Mouse (Mus musculus) liver, adult 2 months (tissue): ENCODE measurements at regions not wholly inside any gene's neighbourhood (a gene's known extent, or its start where the extent isn't known, plus 50 kb on each side); places are given as distances from the start of the nearest gene placed in this dataset.

Source experiments
- DNase-seq: peaks from one replicate; pipeline ENCODE4 v3.0.0-alpha.2; 2011; ENCODE audit warnings: low read depth, low spot score; ENCODE audit errors: extremely low read depth
- H3K27ac ChIP-seq: fragments of 200-500 bp; replicated peaks from 2 replicates; pipeline ENCODE4 v1.5.1; 2012; ENCODE audit warnings: low read depth, mild to moderate bottlenecking, control low read depth, inconsistent platforms, low read length; ENCODE audit not compliant: insufficient read depth
- H3K27me3 ChIP-seq: fragments of 200-500 bp; 2 replicates; pipeline ENCODE4 v1.6.1; 2012; ENCODE audit warnings: mild to moderate bottlenecking, moderate library complexity, low read length, inconsistent platforms; ENCODE audit not compliant: control insufficient read depth, insufficient read depth
- H3K36me3 ChIP-seq: fragments of 200-500 bp; 2 replicates; pipeline ENCODE4 v1.6.1; 2012; ENCODE audit warnings: low read length, inconsistent platforms; ENCODE audit not compliant: control insufficient read depth, insufficient read depth
- H3K4me1 ChIP-seq: fragments of 200-500 bp; 2 replicates; pipeline ENCODE4 v1.6.1; 2011; ENCODE audit warnings: low read length; ENCODE audit not compliant: control insufficient read depth, insufficient read depth
- H3K4me3 ChIP-seq: fragments of 200-500 bp; 2 replicates; pipeline ENCODE4 v1.5.1; 2011; ENCODE audit warnings: low read depth, mild to moderate bottlenecking, control low read depth, low read length, moderate library complexity; ENCODE audit not compliant: insufficient read depth
- H3K79me2 ChIP-seq: fragments of 200-500 bp; 2 replicates; pipeline ENCODE4 v1.6.1; 2012; ENCODE audit warnings: inconsistent platforms, mild to moderate bottlenecking, low read length, moderate library complexity; ENCODE audit not compliant: control insufficient read depth, insufficient read depth
- H3K9ac ChIP-seq: fragments of 200-500 bp; 2 replicates; pipeline ENCODE4 v1.6.1; 2012; ENCODE audit warnings: low read depth, mild to moderate bottlenecking, control low read depth, inconsistent platforms, low read length
- CTCF ChIP-seq: fragments of 200-500 bp; IDR thresholded peaks from 2 replicates; pipeline ENCODE4 v1.5.1; 2011; ENCODE audit warnings: low read depth, low read length, control low read depth
- POLR2A ChIP-seq: fragments of 200-500 bp; IDR thresholded peaks from 2 replicates; pipeline ENCODE4 v1.6.1; 2011; ENCODE audit warnings: low read length, control low read depth; ENCODE audit not compliant: insufficient read depth; ENCODE audit errors: extremely low read depth
- WGBS: fragments of 180-500 bp; shearing (Covaris S2); methylation state at CpG from one replicate; pipeline ENCODE4 v1.1.7; 2018; 5-methylcytosine and 5-hydroxymethylcytosine counted together

GRCm38 (mm10) chr4:46257061-46257795 lies 61.1 kb upstream of the Xpa start:
- DNase-seq = peak; percentile 3
- Histone ChIP-seq H3K36me3 (no peaks in the 10 kb centered on the region), H3K4me3 (no peak overlapping the region), H3K27ac (peak overlapping the region; percentile 12; the same call in 1 of the 2 replicates), H3K79me2 (no peaks in the 10 kb centered on the region), H3K4me1 (no peaks in the 10 kb centered on the region), H3K9ac (no peak overlapping the region), H3K27me3 (no peaks in the 10 kb centered on the region)
- 58% methylated on average over 12 of the region's 12 CpGs for WGBS
- TF ChIP-seq POLR2A (no peak), CTCF (no peak)

GRCm38 (mm10) chr4:46258774-46259173 lies 62.7 kb upstream of the Xpa start:
- Histone ChIP-seq H3K4me3 (no peak overlapping the region), H3K27ac (no peak overlapping the region), H3K36me3 (no peaks in the 10 kb centered on the region), H3K27me3 (no peaks in the 10 kb centered on the region), H3K4me1 (no peaks in the 10 kb centered on the region), H3K9ac (no peak overlapping the region), H3K79me2 (no peaks in the 10 kb centered on the region)
- no peak for DNase-seq
- no peak for TF ChIP-seq CTCF
- no peak for TF ChIP-seq POLR2A
- WGBS = 62% methylated on average over 5 of the region's 5 CpGs

GRCm38 (mm10) chr4:46268564-46269247 lies 72.6 kb upstream of the Xpa start:
- Histone ChIP-seq H3K36me3 (no peaks in the 10 kb centered on the region), H3K9ac (no peak overlapping the region), H3K27me3 (no peaks in the 10 kb centered on the region), H3K79me2 (no peaks in the 10 kb centered on the region), H3K27ac (no peak overlapping the region), H3K4me1 (no peaks in the 10 kb centered on the region), H3K4me3 (no peak overlapping the region)
- TF ChIP-seq CTCF = no peak
- no peak for TF ChIP-seq POLR2A
- 69% methylated on average over 6 of the region's 6 CpGs for WGBS
- no peak for DNase-seq

- H3K9ac ChIP-seq = no peak overlapping the region
- WGBS = 5% methylated on average over 2 of the region's 2 CpGs
- H3K27ac ChIP-seq = no peak overlapping the region
- H3K4me1 ChIP-seq = no peaks in the 10 kb centered on the region
- no peaks in the 10 kb centered on the region for H3K79me2 ChIP-seq
- H3K36me3 ChIP-seq = no peaks in the 10 kb centered on the region
- H3K4me3 ChIP-seq = no peak overlapping the region
- no peak for DNase-seq
- TF ChIP-seq CTCF (no peak), POLR2A (no peak)
- H3K27me3 ChIP-seq = no peaks in the 10 kb centered on the region
These were observed 72.3 kb upstream of the Foxe1 start for GRCm38 (mm10) chr4:46271066-46271465.

- no peak for DNase-seq
- H3K4me3 ChIP-seq = no peak overlapping the region
- WGBS = 88% methylated on average over 3 of the region's 3 CpGs
- no peak overlapping the region for H3K27ac ChIP-seq
- H3K79me2 ChIP-seq = no peaks in the 10 kb centered on the region
- H3K4me1 ChIP-seq = peaks cover 3% of the 10 kb centered on the region; the same call in 1 of the 2 replicates
- no peak for TF ChIP-seq CTCF
- TF ChIP-seq POLR2A = no peak
- no peaks in the 10 kb centered on the region for H3K27me3 ChIP-seq
- no peaks in the 10 kb centered on the region for H3K36me3 ChIP-seq
- no peak overlapping the region for H3K9ac ChIP-seq
These were observed 67.6 kb upstream of the Foxe1 start for GRCm38 (mm10) chr4:46275773-46276172.
